Mouse (Mus musculus): ENCODE measurements around the gene Efhd1.

Efhd1 gene

DNA sequence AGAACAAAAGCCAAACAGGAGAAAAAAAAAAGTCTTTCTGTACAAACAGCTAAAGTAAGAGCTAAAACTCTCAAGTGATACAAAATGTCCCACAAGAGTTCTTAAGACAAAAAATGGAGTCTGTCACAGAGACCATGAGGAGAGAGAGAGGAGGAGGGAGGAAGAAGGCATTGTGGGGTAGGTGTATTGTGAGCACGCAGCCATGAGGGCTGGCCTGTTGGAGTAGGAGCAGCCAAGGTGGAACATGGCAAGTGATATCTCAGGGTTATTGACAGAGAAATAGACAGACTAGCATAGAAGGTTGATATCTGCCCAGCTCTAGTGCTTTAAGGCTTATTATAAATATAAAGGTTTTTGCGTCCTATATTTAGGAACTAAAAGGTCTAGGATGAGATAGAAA, 48.5 kb downstream of the Efhd1 start:
- DNase-seq: no peak

DNA sequence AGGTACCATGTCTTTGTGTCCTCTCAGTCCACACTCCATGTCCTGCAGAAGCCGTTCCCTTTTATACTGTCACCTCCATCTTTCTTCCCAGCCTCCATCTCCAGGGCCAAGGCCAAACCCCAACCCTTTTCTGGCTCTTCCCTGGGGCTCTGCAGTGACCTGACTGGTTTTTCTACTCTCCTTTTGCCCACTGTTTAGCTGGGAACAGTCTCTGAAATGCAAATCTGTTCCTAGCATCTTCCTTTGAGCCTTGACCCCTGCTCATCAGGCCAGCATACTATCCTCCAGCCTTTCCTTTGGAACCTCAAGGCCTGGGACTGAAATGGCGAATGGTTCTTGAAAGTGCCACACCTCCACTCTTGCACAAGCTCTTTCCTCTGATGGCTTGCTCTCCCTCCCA, 49.0 kb downstream of the Efhd1 start:
- DNase-seq: no peak

GRCm38 (mm10) chr1:87313843-87314570, 49.8 kb downstream of the Efhd1 start:
- no peak for DNase-seq

GRCm38 (mm10) chr1:87315431-87315830, 51.3 kb downstream of the Efhd1 start:
- no peak for DNase-seq

DNA sequence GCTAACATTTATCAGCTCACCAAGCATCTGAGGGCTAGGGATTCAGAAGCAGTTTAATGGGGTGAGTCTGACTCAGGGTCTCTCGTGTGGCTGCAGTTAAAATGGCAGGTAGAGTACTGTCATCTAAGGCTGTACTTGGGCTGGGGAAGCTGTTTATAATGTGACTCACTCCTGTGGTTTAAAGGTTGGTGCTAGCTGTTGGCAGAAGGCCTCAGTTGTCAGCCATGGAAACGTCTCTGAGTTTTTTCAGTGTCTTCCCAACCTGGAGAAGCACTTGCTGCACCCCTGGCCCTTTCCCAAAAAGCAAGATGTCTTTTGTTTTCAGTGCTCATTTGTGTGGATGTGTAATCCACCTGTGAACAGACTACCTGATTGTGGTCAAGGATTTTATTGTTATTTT, 51.7 kb downstream of the Efhd1 start:
- no peak for DNase-seq

DNA sequence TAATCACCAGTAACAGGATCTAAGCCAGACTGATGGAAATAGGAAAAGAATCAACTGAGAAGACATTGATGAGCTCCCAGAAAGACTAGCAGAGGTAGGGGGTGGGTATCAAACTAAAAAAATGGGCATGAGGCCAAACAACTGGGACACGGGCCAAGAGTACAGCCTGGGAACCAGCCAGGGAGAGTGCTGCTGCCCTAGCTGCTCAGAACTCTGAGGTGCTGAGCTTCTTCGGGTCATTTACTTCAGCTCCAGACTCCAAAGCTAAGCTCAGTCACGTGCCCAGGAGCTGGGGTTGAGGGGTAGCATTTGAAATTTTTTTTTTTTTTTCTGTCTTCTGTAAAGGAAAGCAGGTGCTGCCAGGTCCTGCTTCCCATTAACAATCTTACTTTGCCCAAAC, 52.5 kb downstream of the Efhd1 start:
- peak; percentile 91 for DNase-seq

- no peak for DNase-seq
Measured at GRCm38 (mm10) chr1:87321071-87321470, 56.9 kb downstream of the Efhd1 start.

DNA sequence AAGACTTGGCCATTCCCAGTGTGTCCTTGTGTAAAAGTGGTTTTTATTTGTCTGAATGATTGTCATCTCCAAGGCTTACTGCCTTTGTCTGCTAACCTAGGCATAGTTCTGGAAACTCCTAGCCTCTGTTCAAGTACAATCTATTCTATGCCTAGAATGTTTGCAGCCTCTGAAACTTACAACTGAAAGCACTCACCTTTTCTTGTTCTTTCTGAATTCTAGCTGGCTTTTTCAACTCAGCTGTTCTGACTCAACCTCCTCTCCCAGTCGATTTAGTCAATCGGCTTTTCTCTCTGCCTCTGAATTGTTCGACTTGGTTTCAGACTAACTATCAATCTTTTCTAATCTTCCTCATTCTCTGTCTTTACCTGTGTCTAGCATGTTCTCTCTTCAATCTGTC, 58.6 kb downstream of the Efhd1 start:
- DNase-seq: no peak

GRCm38 (mm10) chr1:87324649-87325048, 60.5 kb downstream of the Efhd1 start:
- DNase-seq: no peak

DNA sequence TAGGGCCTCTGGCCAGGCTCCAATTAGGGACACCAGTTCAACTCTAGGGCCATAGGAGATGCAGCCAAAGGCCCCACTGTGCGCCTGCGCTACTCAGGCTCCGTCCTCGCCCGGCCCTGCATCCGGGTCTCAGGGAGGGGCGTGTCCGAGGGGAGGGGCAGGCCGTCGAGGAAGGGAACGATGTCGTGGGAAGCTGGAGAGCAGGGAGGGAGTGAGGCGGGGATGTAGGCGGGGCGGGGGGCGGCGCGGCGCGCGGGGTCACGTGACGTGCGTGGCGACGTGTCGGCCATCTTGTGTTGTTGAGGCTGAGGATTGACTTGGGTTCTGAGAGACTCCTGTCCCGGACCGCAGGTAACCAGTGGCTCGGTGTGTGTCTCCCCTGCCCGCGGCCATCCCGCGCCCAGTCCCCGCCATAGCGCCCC, 62.6 kb downstream of the Efhd1 start, which contains the start of gene Gigyf2:
Gigyf2 (plus strand) TSS at position 257 of the 422 bp plus-strand sequence.
- DNase-seq: peak; percentile 97

- DNase-seq: no peak
Measured at GRCm38 (mm10) chr1:87327165-87327861, 63.1 kb downstream of the Efhd1 start.

DNA sequence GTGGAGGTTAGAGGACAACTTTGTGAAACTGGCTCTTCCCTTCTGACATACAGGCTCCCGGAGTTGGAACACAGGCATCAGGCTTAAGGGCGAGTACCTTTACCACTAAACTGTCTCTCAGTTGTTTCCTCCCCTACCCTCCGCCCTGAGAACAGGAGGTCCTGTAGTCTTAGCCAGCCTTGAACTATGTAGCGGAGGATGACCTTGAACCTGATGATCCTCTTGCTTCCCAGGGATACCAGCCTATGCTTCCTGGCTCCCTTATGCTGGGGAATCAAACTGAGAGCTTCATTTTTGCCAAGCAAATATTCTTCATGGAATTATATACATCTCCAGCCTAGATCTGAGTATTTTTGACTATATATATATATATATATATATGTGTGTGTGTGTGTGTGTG, 67.6 kb downstream of the Efhd1 start:
- no peak for DNase-seq

GRCm38 (mm10) chr1:87350576-87350975, 86.4 kb downstream of the Efhd1 start:
- DNase-seq: no peak

GRCm38 (mm10) chr1:87360276-87360675, 96.1 kb downstream of the Efhd1 start:
- peak; percentile 12 for DNase-seq

Measured in kidney, postnatal 14 days (tissue).